Mouse (Mus musculus): ENCODE results near the gene 1500009L16Rik. TPM values are rescaled to one million over a fixed set of nuclear protein-coding genes. Genes with fewer than 3 reads are reported as not detected.

Gene 1500009L16Rik
- polyA plus RNA-seq, 1 experiment from 2014 or later: 115 TPM

DNA sequence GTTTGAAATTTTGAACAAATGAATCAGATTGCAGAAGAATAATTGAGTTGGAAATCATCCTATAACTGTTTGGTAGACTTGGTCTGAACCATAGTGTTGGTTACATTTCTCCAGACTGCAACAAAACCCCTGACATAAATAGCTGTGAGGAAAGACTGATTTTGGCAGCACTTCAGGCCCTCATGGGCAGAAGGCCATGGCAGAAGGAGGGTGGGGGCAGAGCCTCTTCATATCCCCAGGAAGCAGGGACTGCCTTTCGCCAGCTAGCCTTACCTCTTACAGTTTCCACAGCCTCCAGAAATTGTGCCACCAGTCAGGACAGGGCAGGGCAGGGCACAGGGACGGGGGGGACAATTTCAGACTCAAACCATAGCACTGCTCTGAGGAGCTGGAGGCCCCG is 22.0 kb downstream of the 1500009L16Rik start:
- H3K4me1 ChIP-seq (ENCODE audit: control insufficient read depth, insufficient read depth, low read depth, low read length): no peaks in the 10 kb centered on the region
- H3K27ac ChIP-seq (ENCODE audit: low read depth, low read length): no peak overlapping the region
- no peaks in the 10 kb centered on the region for H3K36me3 ChIP-seq (ENCODE audit: control insufficient read depth, insufficient read depth, low read length)
- peaks cover 4% of the 10 kb centered on the region; the same call in 1 of the 2 replicates for H3K9me3 ChIP-seq (ENCODE audit: control insufficient read depth, low read length)
- H3K9ac ChIP-seq (ENCODE audit: low read depth, low read length): no peak overlapping the region
- H3K27me3 ChIP-seq (replicated peaks; ENCODE audit: control insufficient read depth, insufficient read depth, low read length): no peaks in the 10 kb centered on the region
- 85% methylated on average over 3 of the region's 3 CpGs for WGBS
- no peak overlapping the region for H3K4me3 ChIP-seq (ENCODE audit: low read length)
- no peak for ATAC-seq
- no peak overlapping the region for H3K4me2 ChIP-seq (ENCODE audit: low read length)

DNA sequence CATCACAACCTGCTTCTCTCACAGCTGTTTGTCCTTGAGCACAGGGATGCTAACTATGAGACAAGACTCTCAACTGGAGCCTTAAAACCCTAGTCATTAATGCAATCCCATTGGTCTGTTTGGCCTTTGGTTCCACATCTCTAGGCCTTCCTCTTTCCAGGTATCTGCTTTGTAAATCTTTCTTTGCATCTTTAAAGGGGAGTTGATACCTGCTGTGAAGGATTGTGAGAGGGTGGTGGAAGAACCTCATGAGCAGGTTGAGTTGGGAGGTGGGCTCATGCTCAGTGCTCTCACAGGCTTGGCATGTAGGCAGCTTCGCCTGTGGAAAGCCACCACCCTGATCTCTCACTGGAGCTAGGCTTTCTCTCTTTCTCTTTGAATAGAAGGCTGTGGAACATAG is 30.4 kb downstream of the 1500009L16Rik start:
- Histone ChIP-seq H3K9ac (ENCODE audit: low read depth, low read length) (no peak overlapping the region), H3K9me3 (ENCODE audit: control insufficient read depth, low read length) (no peaks in the 10 kb centered on the region), H3K36me3 (ENCODE audit: control insufficient read depth, insufficient read depth, low read length) (no peaks in the 10 kb centered on the region), H3K4me2 (ENCODE audit: low read length) (no peak overlapping the region), H3K27me3 (replicated peaks; ENCODE audit: control insufficient read depth, insufficient read depth, low read length) (no peaks in the 10 kb centered on the region), H3K4me3 (ENCODE audit: low read length) (no peak overlapping the region), H3K27ac (ENCODE audit: low read depth, low read length) (no peak overlapping the region), H3K4me1 (ENCODE audit: control insufficient read depth, insufficient read depth, low read depth, low read length) (no peaks in the 10 kb centered on the region)
- WGBS: 100% methylated on average over 1 of the region's 1 CpGs
- no peak for ATAC-seq

DNA sequence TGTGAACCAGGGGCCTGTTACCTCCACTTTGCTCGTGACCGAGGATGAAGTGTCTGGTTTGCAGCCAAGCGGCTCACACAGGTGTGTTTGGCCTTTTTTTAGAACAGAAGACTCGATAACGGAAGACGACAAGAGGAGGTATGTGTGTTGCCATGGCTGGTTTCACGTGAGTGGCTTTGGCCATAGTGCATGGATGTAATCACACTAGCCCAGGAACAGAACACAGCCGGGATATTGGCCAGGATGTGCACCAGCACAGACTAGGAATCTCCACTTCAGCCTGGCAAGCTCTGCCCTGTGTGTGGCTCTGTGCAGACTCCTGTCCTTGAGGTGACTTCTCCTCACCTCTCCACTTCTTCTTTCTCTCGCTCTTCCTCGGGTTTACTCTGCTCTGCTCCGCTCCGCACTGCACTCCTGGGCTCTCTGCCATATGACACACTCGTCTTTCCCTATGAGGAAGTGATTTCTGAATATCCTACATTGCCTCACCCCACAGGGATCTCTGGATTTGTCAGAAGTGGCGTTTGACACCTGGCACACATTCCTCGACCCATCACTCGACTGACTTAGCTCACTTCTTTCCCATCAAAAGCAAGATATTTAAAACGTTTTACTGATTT is 34.8 kb downstream of the 1500009L16Rik start:
- 86% methylated on average over 17 of the region's 17 CpGs for WGBS
- Histone ChIP-seq H3K27me3 (replicated peaks; ENCODE audit: control insufficient read depth, insufficient read depth, low read length) (no peaks in the 10 kb centered on the region), H3K27ac (ENCODE audit: low read depth, low read length) (no peak overlapping the region), H3K4me2 (ENCODE audit: low read length) (no peak overlapping the region), H3K4me3 (ENCODE audit: low read length) (no peak overlapping the region), H3K36me3 (ENCODE audit: control insufficient read depth, insufficient read depth, low read length) (no peaks in the 10 kb centered on the region), H3K4me1 (ENCODE audit: control insufficient read depth, insufficient read depth, low read depth, low read length) (no peaks in the 10 kb centered on the region), H3K9ac (ENCODE audit: low read depth, low read length) (no peak overlapping the region), H3K9me3 (ENCODE audit: control insufficient read depth, low read length) (no peaks in the 10 kb centered on the region)
- no peak for ATAC-seq

- WGBS: 91% methylated on average over 13 of the region's 13 CpGs
- H3K9ac ChIP-seq (ENCODE audit: low read depth, low read length): no peak overlapping the region
- no peak for ATAC-seq
- H3K9me3 ChIP-seq (ENCODE audit: control insufficient read depth, low read length): no peaks in the 10 kb centered on the region
- H3K27ac ChIP-seq (ENCODE audit: low read depth, low read length): no peak overlapping the region
- no peak overlapping the region for H3K4me3 ChIP-seq (ENCODE audit: low read length)
- no peak overlapping the region for H3K4me2 ChIP-seq (ENCODE audit: low read length)
- no peaks in the 10 kb centered on the region for H3K4me1 ChIP-seq (ENCODE audit: control insufficient read depth, insufficient read depth, low read depth, low read length)
- no peaks in the 10 kb centered on the region for H3K27me3 ChIP-seq (replicated peaks; ENCODE audit: control insufficient read depth, insufficient read depth, low read length)
- no peaks in the 10 kb centered on the region for H3K36me3 ChIP-seq (ENCODE audit: control insufficient read depth, insufficient read depth, low read length)
Observed at GRCm38 (mm10) chr10:83758732-83759131, 36.1 kb downstream of the 1500009L16Rik start.

DNA sequence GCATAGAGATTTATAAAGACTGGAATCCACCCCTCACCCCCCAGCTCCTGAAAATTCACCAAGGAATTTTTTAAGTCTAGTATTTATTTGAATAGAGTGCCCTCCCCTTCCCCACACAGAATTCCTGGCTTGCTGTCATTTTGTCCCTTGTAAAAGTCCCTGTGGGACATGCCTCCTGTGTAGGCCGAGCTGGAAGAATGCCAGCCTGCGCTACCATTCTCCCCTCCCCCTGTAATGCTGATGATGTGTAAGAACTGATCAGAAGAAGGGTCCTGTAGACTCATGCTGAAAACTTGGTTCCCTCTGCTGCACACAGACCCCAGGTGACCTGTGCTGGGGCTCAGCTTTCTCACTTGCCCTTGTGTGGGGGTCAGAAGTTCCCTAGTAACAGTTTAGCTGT is 37.9 kb downstream of the 1500009L16Rik start:
- no peaks in the 10 kb centered on the region for H3K9me3 ChIP-seq (ENCODE audit: control insufficient read depth, low read length)
- H3K27ac ChIP-seq (ENCODE audit: low read depth, low read length): no peak overlapping the region
- no peak for ATAC-seq
- no peak overlapping the region for H3K4me3 ChIP-seq (ENCODE audit: low read length)
- no peaks in the 10 kb centered on the region for H3K27me3 ChIP-seq (replicated peaks; ENCODE audit: control insufficient read depth, insufficient read depth, low read length)
- no peak overlapping the region for H3K9ac ChIP-seq (ENCODE audit: low read depth, low read length)
- H3K4me2 ChIP-seq (ENCODE audit: low read length): no peak overlapping the region
- WGBS: 41% methylated on average over 2 of the region's 2 CpGs
- H3K4me1 ChIP-seq (ENCODE audit: control insufficient read depth, insufficient read depth, low read depth, low read length): no peaks in the 10 kb centered on the region
- 0 out of 2 replicates have a peak, but pooled peaks cover 3% of the 10 kb centered on the region for H3K36me3 ChIP-seq (ENCODE audit: control insufficient read depth, insufficient read depth, low read length)

GRCm38 (mm10) chr10:83763891-83764290 is 41.2 kb downstream of the 1500009L16Rik start:
- ATAC-seq: no peak
- H3K9ac ChIP-seq (ENCODE audit: low read depth, low read length): no peak overlapping the region
- H3K9me3 ChIP-seq (ENCODE audit: control insufficient read depth, low read length): no peaks in the 10 kb centered on the region
- no peak overlapping the region for H3K4me2 ChIP-seq (ENCODE audit: low read length)
- no peak overlapping the region for H3K4me3 ChIP-seq (ENCODE audit: low read length)
- WGBS: 87% methylated on average over 4 of the region's 4 CpGs
- H3K27ac ChIP-seq (ENCODE audit: low read depth, low read length): no peak overlapping the region
- H3K36me3 ChIP-seq (ENCODE audit: control insufficient read depth, insufficient read depth, low read length): 0 out of 2 replicates have a peak, but pooled peaks cover 3% of the 10 kb centered on the region
- no peaks in the 10 kb centered on the region for H3K4me1 ChIP-seq (ENCODE audit: control insufficient read depth, insufficient read depth, low read depth, low read length)
- no peaks in the 10 kb centered on the region for H3K27me3 ChIP-seq (replicated peaks; ENCODE audit: control insufficient read depth, insufficient read depth, low read length)

DNA sequence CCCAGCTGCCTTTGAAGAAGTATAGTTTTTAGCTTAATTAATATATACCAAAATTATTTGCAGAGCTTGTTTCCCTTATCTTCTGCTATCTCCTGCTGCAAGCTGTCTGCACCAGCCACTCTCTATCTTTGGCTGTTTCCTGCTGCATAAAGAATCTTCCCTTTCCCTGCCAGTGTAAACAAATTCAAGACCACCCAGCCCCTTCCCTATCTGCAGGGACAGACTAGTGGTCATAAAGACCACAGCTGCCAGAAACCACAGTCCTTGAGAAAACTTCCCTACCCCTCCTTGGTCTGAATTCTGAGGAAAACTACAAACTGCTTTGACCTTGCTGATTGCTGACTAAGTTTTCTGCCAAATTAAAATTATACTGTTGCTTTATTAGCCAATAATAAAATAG is 44.2 kb downstream of the 1500009L16Rik start:
- H3K4me1 ChIP-seq (ENCODE audit: control insufficient read depth, insufficient read depth, low read depth, low read length): no peaks in the 10 kb centered on the region
- no peak for ATAC-seq
- no peak overlapping the region for H3K4me2 ChIP-seq (ENCODE audit: low read length)
- 0 out of 2 replicates have a peak, but pooled peaks cover 3% of the 10 kb centered on the region for H3K36me3 ChIP-seq (ENCODE audit: control insufficient read depth, insufficient read depth, low read length)
- H3K9me3 ChIP-seq (ENCODE audit: control insufficient read depth, low read length): no peaks in the 10 kb centered on the region
- H3K27me3 ChIP-seq (replicated peaks; ENCODE audit: control insufficient read depth, insufficient read depth, low read length): no peaks in the 10 kb centered on the region
- H3K27ac ChIP-seq (ENCODE audit: low read depth, low read length): no peak overlapping the region
- H3K4me3 ChIP-seq (ENCODE audit: low read length): no peak overlapping the region
- H3K9ac ChIP-seq (ENCODE audit: low read depth, low read length): no peak overlapping the region

DNA sequence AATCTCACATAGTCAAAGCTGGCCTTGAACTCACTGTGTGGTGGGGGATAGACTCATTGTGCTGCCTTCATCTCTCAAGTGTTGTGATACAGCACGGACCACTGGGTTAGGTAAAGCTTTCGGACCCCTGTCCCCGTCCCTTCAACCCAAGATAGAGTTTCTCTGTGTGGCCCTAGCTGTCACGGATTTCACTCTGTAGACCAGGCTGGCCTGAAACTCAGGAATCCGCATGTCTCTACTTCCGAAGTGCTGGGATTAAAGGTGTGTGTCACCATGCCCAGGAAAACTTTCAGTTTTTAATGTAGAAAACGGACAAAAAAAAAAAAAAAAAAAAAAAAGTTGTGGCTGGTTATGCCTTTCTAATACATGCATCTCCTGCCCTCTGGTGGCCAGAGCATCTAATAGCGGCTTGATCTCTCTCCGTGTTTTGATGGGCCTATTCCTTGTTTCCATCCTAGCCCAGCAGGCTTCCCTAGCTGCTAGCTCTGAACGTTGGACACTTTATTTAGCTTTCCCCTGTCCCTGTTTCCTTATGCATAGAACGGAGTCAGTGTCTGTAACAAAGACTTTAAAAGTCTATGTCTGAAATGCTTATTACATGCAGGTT is 53.7 kb downstream of the 1500009L16Rik start:
- ATAC-seq: peak; percentile 56; the same call in 1 of the 2 replicates
- H3K4me2 ChIP-seq (ENCODE audit: low read length): no peak overlapping the region
- H3K4me3 ChIP-seq (ENCODE audit: low read length): no peak overlapping the region
- H3K9me3 ChIP-seq (ENCODE audit: control insufficient read depth, low read length): no peaks in the 10 kb centered on the region
- 45% methylated on average over 11 of the region's 11 CpGs for WGBS
- no peaks in the 10 kb centered on the region for H3K36me3 ChIP-seq (ENCODE audit: control insufficient read depth, insufficient read depth, low read length)
- no peak overlapping the region for H3K27ac ChIP-seq (ENCODE audit: low read depth, low read length)
- no peaks in the 10 kb centered on the region for H3K4me1 ChIP-seq (ENCODE audit: control insufficient read depth, insufficient read depth, low read depth, low read length)
- H3K27me3 ChIP-seq (replicated peaks; ENCODE audit: control insufficient read depth, insufficient read depth, low read length): no peaks in the 10 kb centered on the region
- no peak overlapping the region for H3K9ac ChIP-seq (ENCODE audit: low read depth, low read length)

DNA sequence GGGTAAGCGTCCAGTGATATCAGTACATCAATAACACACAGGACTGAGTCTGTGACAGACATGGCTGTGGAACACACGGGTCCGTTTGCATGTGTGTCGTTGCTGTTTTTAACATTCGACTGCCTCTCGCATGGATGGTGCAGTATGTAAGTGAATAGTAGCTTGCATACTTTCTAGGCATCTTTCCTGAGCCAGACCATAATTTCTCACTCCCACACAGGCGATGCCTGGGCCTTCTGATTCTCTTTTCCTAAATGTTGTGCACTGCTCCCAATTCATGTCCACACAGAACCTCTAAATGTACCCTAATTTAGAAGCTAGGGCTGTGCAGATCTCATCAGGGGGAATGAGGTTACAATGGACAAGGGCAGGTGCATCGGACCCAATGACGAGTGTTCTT is 54.6 kb downstream of the 1500009L16Rik start:
- Histone ChIP-seq H3K36me3 (ENCODE audit: control insufficient read depth, insufficient read depth, low read length) (no peaks in the 10 kb centered on the region), H3K9ac (ENCODE audit: low read depth, low read length) (no peak overlapping the region), H3K4me3 (ENCODE audit: low read length) (no peak overlapping the region), H3K4me1 (ENCODE audit: control insufficient read depth, insufficient read depth, low read depth, low read length) (no peaks in the 10 kb centered on the region), H3K9me3 (ENCODE audit: control insufficient read depth, low read length) (no peaks in the 10 kb centered on the region), H3K27me3 (replicated peaks; ENCODE audit: control insufficient read depth, insufficient read depth, low read length) (no peaks in the 10 kb centered on the region), H3K4me2 (ENCODE audit: low read length) (no peak overlapping the region), H3K27ac (ENCODE audit: low read depth, low read length) (no peak overlapping the region)
- WGBS: 90% methylated on average over 9 of the region's 9 CpGs
- ATAC-seq: no peak
